Mouse (Mus musculus) lung, embryonic 16.5 days (tissue): ENCODE data around the gene Foxd1. TPM values are rescaled to one million over a fixed set of nuclear protein-coding genes. Genes with fewer than 3 reads are reported as not detected.

Source experiments
- ATAC-seq: fragments of 200-750 bp; cut with Nextera tagmentation; 2 replicates; pipeline ENCODE4 v1.8.0; 2017; ENCODE audit warnings: low read depth, mild to moderate bottlenecking, moderate library complexity
- H3K27ac ChIP-seq: fragments of 300-500 bp; sonication (generic); 2 replicates; pipeline ENCODE4 v1.5.1; 2014; ENCODE audit warnings: mild to moderate bottlenecking, control low read depth, low read length
- H3K27me3 ChIP-seq: fragments of 300-500 bp; sonication (generic); 2 replicates; pipeline ENCODE4 v1.6.1; 2014; ENCODE audit warnings: low read depth, low read length, mixed read lengths; ENCODE audit not compliant: control insufficient read depth, insufficient read depth
- H3K36me3 ChIP-seq: fragments of 300-500 bp; sonication (generic); 2 replicates; pipeline ENCODE4 v1.6.1; 2014; ENCODE audit warnings: low read length; ENCODE audit not compliant: control insufficient read depth, insufficient read depth
- H3K4me1 ChIP-seq: fragments of 300-500 bp; sonication (generic); replicated peaks from 2 replicates; pipeline ENCODE4 v1.6.1; 2014; ENCODE audit warnings: low read length, mixed read lengths; ENCODE audit not compliant: control insufficient read depth, insufficient read depth
- H3K4me2 ChIP-seq: fragments of 300-500 bp; sonication (generic); 2 replicates; pipeline ENCODE4 v1.6.1; 2014; ENCODE audit warnings: low read depth, low read length, control low read depth
- H3K4me3 ChIP-seq: fragments of 300-500 bp; sonication (generic); 2 replicates; pipeline ENCODE4 v1.5.1; 2014; ENCODE audit warnings: mild to moderate bottlenecking, low read length, control low read depth
- H3K9ac ChIP-seq: fragments of 300-500 bp; sonication (generic); 2 replicates; pipeline ENCODE4 v1.6.1; 2014; ENCODE audit warnings: low read length, control low read depth
- H3K9me3 ChIP-seq: fragments of 300-500 bp; sonication (generic); 2 replicates; pipeline ENCODE4 v1.6.1; 2016; ENCODE audit warnings: low read length; ENCODE audit not compliant: control insufficient read depth
- WGBS: fragments of 180-500 bp; shearing (Covaris S2); extraction: QIAGEN DNeasy Blood & Tissue Kit; methylation state at CpG from one replicate; pipeline ENCODE4 v1.1.7; 2014; 5-methylcytosine and 5-hydroxymethylcytosine counted together
- polyA plus RNA-seq: library from polyadenylated mRNA; unstranded; fragments of >200 nt; fragmentation: Nextera tagmentation; extraction: Ambion mirVana; gene quantifications from 2 replicates; pipeline ENCODE4 v1.2.1, GENCODE M21; 2015

Foxd1 gene
- polyA plus RNA-seq, 1 experiment from 2014 or later = not detected

GRCm38 (mm10) chr13:98369046-98369445, 15.0 kb downstream of the Foxd1 start:
- no peaks in the 10 kb centered on the region for H3K9me3 ChIP-seq
- ATAC-seq = 0 out of 2 replicates have a peak, but pooled peaks have one; percentile 43
- H3K4me2 ChIP-seq = no peak overlapping the region
- WGBS = 38% methylated on average over 6 of the region's 6 CpGs
- no peak overlapping the region for H3K9ac ChIP-seq
- H3K4me3 ChIP-seq = no peak overlapping the region
- H3K4me1 ChIP-seq = peaks cover 8% of the 10 kb centered on the region
- peaks cover 65% of the 10 kb centered on the region for H3K27me3 ChIP-seq
- H3K36me3 ChIP-seq = no peaks in the 10 kb centered on the region
- no peak overlapping the region for H3K27ac ChIP-seq

GRCm38 (mm10) chr13:98374560-98374959, 20.5 kb downstream of the Foxd1 start:
- H3K4me2 ChIP-seq = no peak overlapping the region
- no peak overlapping the region for H3K27ac ChIP-seq
- H3K4me3 ChIP-seq = no peak overlapping the region
- H3K4me1 ChIP-seq = no peaks in the 10 kb centered on the region
- 47% methylated on average over 8 of the region's 8 CpGs for WGBS
- H3K27me3 ChIP-seq = peaks cover 16% of the 10 kb centered on the region
- H3K9ac ChIP-seq = no peak overlapping the region
- ATAC-seq = no peak
- no peaks in the 10 kb centered on the region for H3K9me3 ChIP-seq
- no peaks in the 10 kb centered on the region for H3K36me3 ChIP-seq

- Histone ChIP-seq H3K36me3 (no peaks in the 10 kb centered on the region), H3K4me1 (no peaks in the 10 kb centered on the region), H3K4me3 (no peak overlapping the region), H3K27ac (no peak overlapping the region), H3K9me3 (no peaks in the 10 kb centered on the region), H3K9ac (no peak overlapping the region), H3K4me2 (no peak overlapping the region), H3K27me3 (peaks cover 12% of the 10 kb centered on the region)
- 39% methylated on average over 3 of the region's 3 CpGs for WGBS
- no peak for ATAC-seq
These were observed 20.9 kb downstream of the Foxd1 start for GRCm38 (mm10) chr13:98374979-98375378.

- H3K4me2 ChIP-seq = no peak overlapping the region
- H3K9ac ChIP-seq = no peak overlapping the region
- H3K4me3 ChIP-seq = no peak overlapping the region
- H3K36me3 ChIP-seq = no peaks in the 10 kb centered on the region
- no peak for ATAC-seq
- no peaks in the 10 kb centered on the region for H3K4me1 ChIP-seq
- peaks cover 6% of the 10 kb centered on the region for H3K27me3 ChIP-seq
- H3K9me3 ChIP-seq = 0 out of 2 replicates have a peak, but pooled peaks cover 2% of the 10 kb centered on the region
- 76% methylated on average over 3 of the region's 3 CpGs for WGBS
- no peak overlapping the region for H3K27ac ChIP-seq
These were observed 23.7 kb downstream of the Foxd1 start for GRCm38 (mm10) chr13:98377746-98378145.

- H3K27me3 ChIP-seq = peaks cover 11% of the 10 kb centered on the region
- H3K4me2 ChIP-seq = no peak overlapping the region
- 68% methylated on average over 4 of the region's 4 CpGs for WGBS
- peaks cover 5% of the 10 kb centered on the region; the same call in 1 of the 2 replicates for H3K4me1 ChIP-seq
- no peak overlapping the region for H3K27ac ChIP-seq
- H3K9me3 ChIP-seq = peaks cover 7% of the 10 kb centered on the region
- ATAC-seq = no peak
- H3K36me3 ChIP-seq = no peaks in the 10 kb centered on the region
- H3K9ac ChIP-seq = no peak overlapping the region
- H3K4me3 ChIP-seq = no peak overlapping the region
These were observed 28.7 kb downstream of the Foxd1 start for GRCm38 (mm10) chr13:98382751-98383150.

- H3K27me3 ChIP-seq = peaks cover 20% of the 10 kb centered on the region
- H3K4me2 ChIP-seq = no peak overlapping the region
- H3K4me1 ChIP-seq = peaks cover 5% of the 10 kb centered on the region; the same call in 1 of the 2 replicates
- H3K36me3 ChIP-seq = no peaks in the 10 kb centered on the region
- no peak overlapping the region for H3K4me3 ChIP-seq
- no peak overlapping the region for H3K27ac ChIP-seq
- WGBS = 31% methylated on average over 16 of the region's 16 CpGs
- no peak for ATAC-seq
- H3K9ac ChIP-seq = no peak overlapping the region
- peaks cover 7% of the 10 kb centered on the region for H3K9me3 ChIP-seq
These were observed 30.0 kb downstream of the Foxd1 start for GRCm38 (mm10) chr13:98383911-98384498.

GRCm38 (mm10) chr13:98385877-98386276, 31.8 kb downstream of the Foxd1 start:
- H3K4me3 ChIP-seq = no peak overlapping the region
- no peak overlapping the region for H3K9ac ChIP-seq
- H3K27me3 ChIP-seq = peaks cover 35% of the 10 kb centered on the region
- H3K4me2 ChIP-seq = no peak overlapping the region
- H3K4me1 ChIP-seq = peaks cover 8% of the 10 kb centered on the region
- H3K9me3 ChIP-seq = peaks cover 7% of the 10 kb centered on the region
- no peak for ATAC-seq
- 85% methylated on average over 2 of the region's 2 CpGs for WGBS
- H3K27ac ChIP-seq = no peak overlapping the region
- no peaks in the 10 kb centered on the region for H3K36me3 ChIP-seq

- Histone ChIP-seq H3K4me1 (peaks cover 11% of the 10 kb centered on the region), H3K27ac (no peak overlapping the region), H3K36me3 (no peaks in the 10 kb centered on the region), H3K4me2 (no peak overlapping the region), H3K9ac (no peak overlapping the region), H3K4me3 (no peak overlapping the region), H3K27me3 (peaks cover 57% of the 10 kb centered on the region), H3K9me3 (peaks cover 5% of the 10 kb centered on the region)
- ATAC-seq = no peak
- WGBS = 54% methylated on average over 1 of the region's 1 CpGs
These were observed 35.0 kb downstream of the Foxd1 start for GRCm38 (mm10) chr13:98389092-98389491.

GRCm38 (mm10) chr13:98390363-98390762, 36.3 kb downstream of the Foxd1 start:
- Histone ChIP-seq H3K4me3 (no peak overlapping the region), H3K4me2 (peak overlapping the region; percentile 75), H3K27ac (no peak overlapping the region), H3K4me1 (peaks cover 7% of the 10 kb centered on the region), H3K36me3 (no peaks in the 10 kb centered on the region), H3K9ac (no peak overlapping the region), H3K27me3 (peaks cover 57% of the 10 kb centered on the region), H3K9me3 (peaks cover 5% of the 10 kb centered on the region)
- ATAC-seq = no peak
- 17% methylated on average over 6 of the region's 6 CpGs for WGBS
